Mouse (Mus musculus) olfactory bulb, adult 2 months (tissue): ENCODE measurements around the gene Ufl1.

Experiments
- CTCF ChIP-seq: fragments of 200-500 bp; IDR thresholded peaks from 2 replicates; pipeline ENCODE4 v1.5.1; 2012; ENCODE audit warnings: low read depth, mild to moderate bottlenecking, low read length, moderate library complexity; ENCODE audit not compliant: insufficient read depth
- POLR2A ChIP-seq: fragments of 200-500 bp; IDR thresholded peaks from 2 replicates; pipeline ENCODE4 v1.6.1; 2012; ENCODE audit warnings: mild to moderate bottlenecking, low read depth, low read length, moderate library complexity; ENCODE audit not compliant: insufficient read depth

DNA sequence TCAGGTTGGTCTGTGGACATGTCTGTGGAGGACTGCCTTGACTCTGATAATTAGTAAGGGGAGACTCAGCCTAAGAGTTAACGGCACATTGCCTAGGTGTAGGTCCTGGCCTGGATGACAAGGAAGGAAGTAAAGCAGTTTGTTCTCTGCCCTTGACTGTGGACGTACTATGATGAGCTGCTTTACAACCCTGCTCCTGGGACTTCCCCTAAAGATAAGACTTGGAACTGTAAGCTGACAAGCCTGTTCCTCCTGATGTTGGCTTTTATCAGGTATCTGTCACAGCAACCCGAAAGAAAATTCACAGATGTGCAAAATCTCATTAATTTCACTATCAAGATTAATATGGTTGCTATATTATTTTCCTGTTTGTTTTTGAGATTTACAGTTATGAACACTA is 14.5 kb downstream of the Ufl1 start:
- TF ChIP-seq POLR2A, result no peak
- TF ChIP-seq CTCF, result no peak
